Mouse (Mus musculus) G1E (cell line): ENCODE measurements around the gene Pank4.

Source experiments
- CTCF ChIP-seq: IDR thresholded peaks from 2 replicates; pipeline ENCODE4 v1.5.1; 2012; ENCODE audit warnings: low read depth, low read length, inconsistent platforms, mixed read lengths
- GATA1 ChIP-seq: IDR thresholded peaks from 2 replicates; pipeline ENCODE4 v1.6.1; 2012; ENCODE audit warnings: borderline replicate concordance, low read length, inconsistent platforms, mixed read lengths

DNA sequence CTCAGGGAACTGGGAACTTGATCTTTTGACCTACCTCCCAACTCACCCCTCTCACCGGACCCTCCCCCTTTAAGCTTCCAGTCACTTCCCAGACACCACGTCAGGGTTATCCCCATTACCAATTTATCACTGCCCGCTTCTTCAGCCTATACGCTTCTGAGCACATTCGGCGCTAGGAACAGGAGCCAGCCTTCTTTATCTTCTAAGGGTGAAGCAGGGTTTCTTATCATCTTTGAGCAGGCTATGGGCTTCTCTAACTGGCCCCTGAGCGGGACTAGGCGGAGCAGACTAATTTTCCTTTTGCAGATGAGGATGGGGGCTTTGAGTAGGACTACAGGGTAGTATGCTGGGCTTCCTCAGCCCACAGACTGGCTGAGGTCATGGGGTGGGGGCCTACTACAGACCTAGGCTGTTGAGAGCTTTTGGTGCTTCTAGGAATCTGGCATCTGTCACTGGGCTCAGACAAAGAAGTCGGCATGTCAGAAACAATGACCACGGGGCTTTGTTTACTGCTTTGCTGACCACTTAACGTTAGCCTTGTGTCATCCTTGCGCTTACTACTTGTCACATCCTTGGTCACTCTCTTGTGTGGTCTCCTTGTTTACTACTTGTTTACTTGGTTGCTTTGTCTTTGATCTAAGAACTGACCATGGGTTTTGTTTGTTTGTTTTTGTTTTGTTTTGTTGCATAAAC is 35.4 kb upstream of the Pank4 start, which contains the start of gene Tnfrsf14:
- TF ChIP-seq CTCF (no peak), GATA1 (no peak)
